ENCODE assay signal across 7 mouse cellular contexts in the genomic region with DNA sequence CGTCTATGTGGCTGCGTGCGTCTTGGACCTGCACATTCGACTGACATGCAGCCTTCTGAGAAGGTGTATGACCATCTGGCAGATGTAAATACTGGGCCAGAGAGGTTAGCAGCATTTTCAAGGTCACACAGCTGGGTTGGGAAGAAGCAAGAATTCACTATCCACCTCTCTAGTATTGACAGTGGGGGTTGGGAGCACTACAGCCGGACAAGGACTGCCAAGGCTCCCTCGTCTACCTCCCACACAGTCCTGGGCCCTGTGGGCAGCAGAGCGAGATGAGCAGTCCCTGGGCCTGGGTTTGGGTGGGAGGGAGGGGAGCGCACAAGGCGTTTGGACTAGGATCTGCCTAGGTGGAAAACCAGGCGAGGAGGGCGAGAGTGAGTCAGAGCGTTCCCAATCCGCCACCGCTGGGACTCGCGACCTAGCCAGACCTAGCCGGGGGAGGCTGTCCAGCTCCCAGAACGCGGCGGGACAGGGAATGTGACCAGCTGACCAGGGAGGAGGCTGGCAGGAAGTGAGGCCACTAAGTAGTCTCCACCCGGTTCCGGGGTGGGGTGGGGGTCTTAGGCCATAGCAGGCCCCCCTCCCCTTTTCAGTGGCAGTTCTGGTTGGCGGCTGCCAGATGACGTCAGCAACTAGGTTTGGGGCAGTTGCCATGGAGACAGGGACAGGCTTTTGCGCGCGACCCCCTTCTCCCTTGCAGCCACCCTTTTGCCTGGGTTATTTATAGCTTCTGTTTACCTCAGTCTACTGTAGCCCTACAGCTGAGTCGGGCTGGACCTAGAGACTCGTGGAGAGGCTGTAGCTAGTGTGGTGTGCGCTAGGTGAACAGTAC. TPM values are rescaled to one million over a fixed set of nuclear protein-coding genes. Genes with fewer than 3 reads are reported as not detected.
DNase-seq lines count a peak whose midpoint lies in the region; ATAC-seq and TF ChIP-seq lines count a peak whose summit lies in the region.

No protein-coding gene starts in this region.

- no peaks in the 10 kb centered on the region for H3K36me3 ChIP-seq in intestine, postnatal 0 days (ENCODE audit: control insufficient read depth, insufficient read depth)
- H3K36me3 ChIP-seq in limb, embryonic 10.5 days = peaks cover 5% of the 10 kb centered on the region; the same call in 1 of the 2 replicates
- H3K36me3 ChIP-seq in midbrain, embryonic 11.5 days (ENCODE audit: control insufficient read depth, insufficient read depth, low read length) = no peaks in the 10 kb centered on the region
- H3K36me3 ChIP-seq in small intestine, adult 2 months (ENCODE audit: control insufficient read depth, insufficient read depth, low read length) = no peaks in the 10 kb centered on the region

- TF ChIP-seq CTCF in intestine, postnatal 0 days (IDR thresholded peaks at IDR 0.05; ENCODE audit: low read depth) = no peak
- TF ChIP-seq CTCF in small intestine, adult 2 months (IDR thresholded peaks at IDR 0.05; ENCODE audit: extremely low read depth, insufficient read length, insufficient replicate concordance, low read depth, low read length) = no peak

- no peaks in the 10 kb centered on the region for H3K9me3 ChIP-seq in intestine, postnatal 0 days (ENCODE audit: control insufficient read depth)
- no peaks in the 10 kb centered on the region for H3K9me3 ChIP-seq in limb, embryonic 10.5 days (replicated peaks)
- H3K9me3 ChIP-seq in midbrain, embryonic 11.5 days (ENCODE audit: control insufficient read depth, low read length) = no peaks in the 10 kb centered on the region

- peak overlapping the region; percentile 79 for H3K4me3 ChIP-seq in intestine, postnatal 0 days (ENCODE audit: low read depth, low read length)
- peak overlapping the region; percentile 90 for H3K4me3 ChIP-seq in limb, embryonic 10.5 days
- peak overlapping the region; percentile 77 for H3K4me3 ChIP-seq in midbrain, embryonic 11.5 days (ENCODE audit: low read depth, low read length)
- H3K4me3 ChIP-seq in small intestine, adult 2 months (ENCODE audit: low read depth, low read length) = peak overlapping the region; percentile 90

- no peaks in the 10 kb centered on the region for H3K4me1 ChIP-seq in intestine, postnatal 0 days (replicated peaks; ENCODE audit: control insufficient read depth, insufficient read depth, low read length)
- H3K4me1 ChIP-seq in limb, embryonic 10.5 days = peaks cover 38% of the 10 kb centered on the region
- H3K4me1 ChIP-seq in midbrain, embryonic 11.5 days (ENCODE audit: control insufficient read depth, insufficient read depth, low read length) = peaks cover 11% of the 10 kb centered on the region
- H3K4me1 ChIP-seq in small intestine, adult 2 months (ENCODE audit: control insufficient read depth, insufficient read depth, insufficient read length, low read length) = peaks cover 10% of the 10 kb centered on the region

- peak overlapping the region; percentile 86 for H3K27ac ChIP-seq in intestine, postnatal 0 days (ENCODE audit: low read depth, low read length)
- peak overlapping the region; percentile 88 for H3K27ac ChIP-seq in limb, embryonic 10.5 days
- no peak overlapping the region for H3K27ac ChIP-seq in midbrain, embryonic 11.5 days (ENCODE audit: low read depth, low read length)
- peak overlapping the region; percentile 58 for H3K27ac ChIP-seq in small intestine, adult 2 months (ENCODE audit: insufficient read depth, low read depth, low read length)

- no peak for TF ChIP-seq POLR2A in small intestine, adult 2 months (IDR thresholded peaks at IDR 0.05; ENCODE audit: low read depth, low read length)

- peak overlapping the region; percentile 77 for H3K9ac ChIP-seq in intestine, postnatal 0 days (ENCODE audit: low read depth, low read length)
- peak overlapping the region; percentile 87 for H3K9ac ChIP-seq in midbrain, embryonic 11.5 days (ENCODE audit: low read length)

- H3K27me3 ChIP-seq in intestine, postnatal 0 days (replicated peaks; ENCODE audit: control insufficient read depth, insufficient read depth, low read length) = no peaks in the 10 kb centered on the region
- peaks cover 3% of the 10 kb centered on the region; the same call in 1 of the 2 replicates for H3K27me3 ChIP-seq in limb, embryonic 10.5 days (ENCODE audit: low read depth, poor library complexity, severe bottlenecking)
- H3K27me3 ChIP-seq in midbrain, embryonic 11.5 days (ENCODE audit: control insufficient read depth, insufficient read depth, low read length) = 0 out of 2 replicates have a peak, but pooled peaks cover 2% of the 10 kb centered on the region
- no peaks in the 10 kb centered on the region for H3K27me3 ChIP-seq in small intestine, adult 2 months (ENCODE audit: control insufficient read depth, insufficient read depth, low read length)

- H3K4me2 ChIP-seq in intestine, postnatal 0 days (replicated peaks; ENCODE audit: low read depth) = peak overlapping the region; percentile 97
- H3K4me2 ChIP-seq in midbrain, embryonic 11.5 days = peak overlapping the region; percentile 88

- 4% methylated on average over 30 of the region's 30 CpGs for whole genome bisulfite sequencing in intestine, postnatal 0 days
- 2% methylated on average over 30 of the region's 30 CpGs for WGBS in limb, embryonic 10.5 days
- WGBS in midbrain, embryonic 11.5 days = 1% methylated on average over 30 of the region's 30 CpGs
- WGBS in small intestine, adult 2 months = 2% methylated on average over 30 of the region's 30 CpGs

- DNase-seq in adrenal gland, adult 8-10 months = peak; percentile 81
- peak; percentile 91 for DNase-seq in embryo, embryonic 9.5 days (ENCODE audit: extremely low spot score)
- peak; percentile 87 for DNase-seq in limb, embryonic 10.5 days (ENCODE audit: low spot score)
- DNase-seq in midbrain, embryonic 11.5 days (ENCODE audit: low spot score, missing footprints) = peak; percentile 97

- peak; percentile 49 for ATAC-seq in granulocyte monocyte progenitor cell, adult 5-6 weeks (replicated peaks; ENCODE audit: poor library complexity, severe bottlenecking)
- peak; percentile 44 for ATAC-seq in intestine, postnatal 0 days
- peak; percentile 80 for ATAC-seq in midbrain, embryonic 11.5 days (ENCODE audit: low FRiP score)

RNA-seq across cellular contexts. Expression of gene Ripor1, which starts 1.4 kb away (rescaled TPM):
- 10 to 100 TPM; 28.1 to 47.9 (median 37.8) TPM for total RNA-seq in adrenal gland, adult 8-10 months (2022)
- 55.3 and 92.8 TPM in 2 replicates for total RNA-seq in granulocyte monocyte progenitor cell, adult 5-6 weeks (2014; fragmentation: Nextera tagmentation)
- total RNA-seq in granulocyte monocyte progenitor cell, adult 5-6 weeks (2017) = 5.4 and 10.1 TPM in 2 replicates
- 10.2 and 10.3 TPM in 2 replicates for polyA plus RNA-seq in intestine, postnatal 0 days (2015; fragmentation: Nextera tagmentation; extraction: Ambion mirVana)
- polyA plus RNA-seq in limb, embryonic 10.5 days (2016; fragmentation: Nextera tagmentation; extraction: Ambion mirVana) = 17.5 and 18.0 TPM in 2 replicates
- 10.5 and 12.9 TPM in 2 replicates for polyA plus RNA-seq in midbrain, embryonic 11.5 days (2014; fragmentation: Nextera tagmentation; extraction: Ambion mirVana)
- polyA plus RNA-seq in small intestine, adult 2 months (2012; rRNA removed) = 11.8 and 12.0 TPM in 2 replicates

RNA-seq across cellular contexts. Expression of gene Ctcf, which starts 30.0 kb away (rescaled TPM):
- 10 to 100 TPM; 61.2 to 79.1 (median 67.7) TPM for total RNA-seq in adrenal gland, adult 8-10 months (2022)
- total RNA-seq in granulocyte monocyte progenitor cell, adult 5-6 weeks (2014; fragmentation: Nextera tagmentation) = 104 and 105 TPM in 2 replicates
- 84.1 and 107 TPM in 2 replicates for total RNA-seq in granulocyte monocyte progenitor cell, adult 5-6 weeks (2017)
- polyA plus RNA-seq in intestine, postnatal 0 days (2015; fragmentation: Nextera tagmentation; extraction: Ambion mirVana) = 42.2 and 44.7 TPM in 2 replicates
- 132 and 157 TPM in 2 replicates for polyA plus RNA-seq in limb, embryonic 10.5 days (2016; fragmentation: Nextera tagmentation; extraction: Ambion mirVana)
- 112 and 115 TPM in 2 replicates for polyA plus RNA-seq in midbrain, embryonic 11.5 days (2014; fragmentation: Nextera tagmentation; extraction: Ambion mirVana)
- polyA plus RNA-seq in small intestine, adult 2 months (2012; rRNA removed) = 5.3 and 8.4 TPM in 2 replicates

RNA-seq across cellular contexts. Expression of gene Agrp, which starts 30.8 kb away (rescaled TPM):
- 10 to 100 TPM in 1 of 4 experiments, 1 to 10 TPM in 2, under 1 TPM in 1; 0.97 to 11.6 (median 4.2) TPM for total RNA-seq in adrenal gland, adult 8-10 months (2022)
- total RNA-seq in granulocyte monocyte progenitor cell, adult 5-6 weeks (2014; fragmentation: Nextera tagmentation) = not detected in 2 replicates
- total RNA-seq in granulocyte monocyte progenitor cell, adult 5-6 weeks (2017) = not detected in 2 replicates
- polyA plus RNA-seq in intestine, postnatal 0 days (2015; fragmentation: Nextera tagmentation; extraction: Ambion mirVana) = 0.43 and 1.1 TPM in 2 replicates
- 0.39 and 0.69 TPM in 2 replicates for polyA plus RNA-seq in limb, embryonic 10.5 days (2016; fragmentation: Nextera tagmentation; extraction: Ambion mirVana)
- 0.56 and 0.68 TPM in 2 replicates for polyA plus RNA-seq in midbrain, embryonic 11.5 days (2014; fragmentation: Nextera tagmentation; extraction: Ambion mirVana)
- polyA plus RNA-seq in small intestine, adult 2 months (2012; rRNA removed) = 0.35 TPM in 1 of 2 replicates, not detected in the other

RNA-seq across cellular contexts. Expression of gene Atp6v0d1, which starts 40.6 kb away (rescaled TPM):
- total RNA-seq in adrenal gland, adult 8-10 months (2022) = 100 to 1,000 TPM; 113 to 135 (median 122) TPM
- total RNA-seq in granulocyte monocyte progenitor cell, adult 5-6 weeks (2014; fragmentation: Nextera tagmentation) = 112 and 132 TPM in 2 replicates
- 47.1 and 47.3 TPM in 2 replicates for total RNA-seq in granulocyte monocyte progenitor cell, adult 5-6 weeks (2017)
- polyA plus RNA-seq in intestine, postnatal 0 days (2015; fragmentation: Nextera tagmentation; extraction: Ambion mirVana) = 140 and 151 TPM in 2 replicates
- polyA plus RNA-seq in limb, embryonic 10.5 days (2016; fragmentation: Nextera tagmentation; extraction: Ambion mirVana) = 58.3 and 68.6 TPM in 2 replicates
- 121 and 129 TPM in 2 replicates for polyA plus RNA-seq in midbrain, embryonic 11.5 days (2014; fragmentation: Nextera tagmentation; extraction: Ambion mirVana)
- polyA plus RNA-seq in small intestine, adult 2 months (2012; rRNA removed) = 41.9 and 70.8 TPM in 2 replicates
